Mouse (Mus musculus) spleen, adult 2 months (tissue): ENCODE measurements around the gene Grin2c. TPM values are rescaled to one million over a fixed set of nuclear protein-coding genes. Genes with fewer than 3 reads are reported as not detected.

ENCODE experiments used
- DNase-seq, 2 experiments: peaks; one replicate each; pipeline versions ENCODE4 v3.0.0 to v3.0.0-alpha.2; 2012 to 2021; ENCODE audit warnings: low spot score in 2 of 2, low read depth in 1 of 2
- H3K27ac ChIP-seq: fragments of 200-500 bp; 2 replicates; pipeline ENCODE4 v1.5.1; 2012; ENCODE audit warnings: low read length, inconsistent platforms; ENCODE audit not compliant: insufficient read depth
- H3K27me3 ChIP-seq: fragments of 200-500 bp; 2 replicates; pipeline ENCODE4 v1.6.1; 2012; ENCODE audit warnings: mild to moderate bottlenecking, moderate library complexity, low read length, inconsistent platforms; ENCODE audit not compliant: control insufficient read depth, insufficient read depth
- H3K36me3 ChIP-seq: fragments of 200-500 bp; 2 replicates; pipeline ENCODE4 v1.6.1; 2012; ENCODE audit warnings: mild to moderate bottlenecking, low read length, inconsistent platforms; ENCODE audit not compliant: control insufficient read depth, insufficient read depth
- H3K4me1 ChIP-seq: fragments of 200-500 bp; 2 replicates; pipeline ENCODE4 v1.6.1; 2011; ENCODE audit warnings: inconsistent platforms; ENCODE audit not compliant: control insufficient read depth, insufficient read depth, insufficient read length
- H3K4me3 ChIP-seq: fragments of 200-500 bp; 2 replicates; pipeline ENCODE4 v1.5.1; 2011; ENCODE audit warnings: mild to moderate bottlenecking, inconsistent platforms; ENCODE audit not compliant: insufficient read depth, insufficient read length; ENCODE audit errors: extremely low read depth
- CTCF ChIP-seq: fragments of 200-500 bp; IDR thresholded peaks from 2 replicates; pipeline ENCODE4 v1.5.1; 2011; ENCODE audit warnings: mild to moderate bottlenecking, inconsistent platforms; ENCODE audit not compliant: insufficient read depth, insufficient read length, insufficient replicate concordance; ENCODE audit errors: extremely low read depth
- POLR2A ChIP-seq: fragments of 200-500 bp; IDR thresholded peaks from 2 replicates; pipeline ENCODE4 v1.6.1; 2011; ENCODE audit warnings: low read depth, low read length, inconsistent platforms
- WGBS: fragments of 180-500 bp; shearing (Covaris S2); methylation state at CpG from one replicate; pipeline ENCODE4 v1.1.7; 2018; 5-methylcytosine and 5-hydroxymethylcytosine counted together
- polyA plus RNA-seq: library from polyadenylated mRNA; depleted of rRNA; stranded (reverse); fragments of >200 nt; gene quantifications from 2 replicates; pipeline ENCODE4 v1.2.3, GENCODE M21; 2012

Grin2c gene
- polyA plus RNA-seq, 1 experiment: 13.7 TPM

GRCm38 (mm10) chr11:115266400-115266778 lies 654 bp downstream of the Grin2c start:
- peaks cover 13% of the 10 kb centered on the region for H3K36me3 ChIP-seq
- H3K4me3 ChIP-seq: 0 out of 2 replicates have a peak overlapping the region, but pooled peaks have one; percentile 11
- DNase-seq: no peak
- H3K27me3 ChIP-seq: peaks cover 22% of the 10 kb centered on the region
- peaks cover 3% of the 10 kb centered on the region; the same call in 1 of the 2 replicates for H3K4me1 ChIP-seq
- TF ChIP-seq CTCF: no peak
- no peak for TF ChIP-seq POLR2A
- WGBS: 7% methylated on average over 22 of the region's 22 CpGs
- no peak overlapping the region for H3K27ac ChIP-seq

- no peak for DNase-seq
- peaks cover 3% of the 10 kb centered on the region; the same call in 1 of the 2 replicates for H3K4me1 ChIP-seq
- no peak overlapping the region for H3K27ac ChIP-seq
- 6% methylated on average over 20 of the region's 20 CpGs for WGBS
- no peak for TF ChIP-seq POLR2A
- no peak for TF ChIP-seq CTCF
- H3K27me3 ChIP-seq: peaks cover 22% of the 10 kb centered on the region
- H3K36me3 ChIP-seq: peaks cover 10% of the 10 kb centered on the region
- peak overlapping the region; percentile 11; the same call in 1 of the 2 replicates for H3K4me3 ChIP-seq
Measured at GRCm38 (mm10) chr11:115265771-115266399, 1.2 kb downstream of the Grin2c start.

GRCm38 (mm10) chr11:115264862-115265668 lies 2.0 kb downstream of the Grin2c start:
- Histone ChIP-seq H3K4me3 (no peak overlapping the region), H3K4me1 (peaks cover 3% of the 10 kb centered on the region; the same call in 1 of the 2 replicates), H3K27ac (no peak overlapping the region), H3K36me3 (peaks cover 10% of the 10 kb centered on the region), H3K27me3 (peaks cover 22% of the 10 kb centered on the region)
- WGBS: 16% methylated on average over 38 of the region's 39 CpGs
- TF ChIP-seq CTCF (peak; percentile 53; the same call in 1 of the 2 replicates), POLR2A (no peak)
- DNase-seq: no peak

- Histone ChIP-seq H3K4me3 (no peak overlapping the region), H3K27ac (no peak overlapping the region), H3K27me3 (peaks cover 22% of the 10 kb centered on the region), H3K36me3 (peaks cover 7% of the 10 kb centered on the region), H3K4me1 (peaks cover 3% of the 10 kb centered on the region; the same call in 1 of the 2 replicates)
- DNase-seq: no peak
- TF ChIP-seq POLR2A (no peak), CTCF (no peak)
- 75% methylated on average over 7 of the region's 7 CpGs for WGBS
Measured at GRCm38 (mm10) chr11:115264136-115264861, 2.7 kb downstream of the Grin2c start.

- WGBS: 87% methylated on average over 11 of the region's 11 CpGs
- no peak overlapping the region for H3K27ac ChIP-seq
- DNase-seq: no peak
- H3K4me3 ChIP-seq: no peak overlapping the region
- TF ChIP-seq CTCF: no peak
- TF ChIP-seq POLR2A: no peak
- peaks cover 24% of the 10 kb centered on the region for H3K27me3 ChIP-seq
- peaks cover 5% of the 10 kb centered on the region; the same call in 1 of the 2 replicates for H3K4me1 ChIP-seq
- no peaks in the 10 kb centered on the region for H3K36me3 ChIP-seq
Measured at GRCm38 (mm10) chr11:115262954-115263353, 4.1 kb downstream of the Grin2c start.

GRCm38 (mm10) chr11:115259134-115259533 lies 7.9 kb downstream of the Grin2c start:
- WGBS: 81% methylated on average over 4 of the region's 4 CpGs

More at GRCm38 (mm10) chr11:115259134-115259533, 7.9 kb downstream of the Grin2c start:
- H3K36me3 ChIP-seq: no peaks in the 10 kb centered on the region
- H3K4me1 ChIP-seq: peaks cover 5% of the 10 kb centered on the region; the same call in 1 of the 2 replicates
- peaks cover 10% of the 10 kb centered on the region for H3K27me3 ChIP-seq
- H3K27ac ChIP-seq: no peak overlapping the region
- no peak overlapping the region for H3K4me3 ChIP-seq
- TF ChIP-seq CTCF: no peak
- no peak for TF ChIP-seq POLR2A
- no peak for DNase-seq
